Mouse (Mus musculus): ENCODE results near the gene Hsd17b13. TPM values are rescaled to one million over a fixed set of nuclear protein-coding genes. Genes with fewer than 3 reads are reported as not detected.
"Not testable (repeated sequence)": the region's sequence is repeated elsewhere in the genome, so short reads cannot be mapped to it uniquely, and the experiment has no call there.

Gene Hsd17b13
- not detected for polyA plus RNA-seq (2017; shearing (Covaris generic))

- no peak for ATAC-seq
These were observed at the start of gene Hsd17b13 for GRCm38 (mm10) chr5:103977297-103977696. Hsd17b13 (minus strand) TSS chr5:103977410.

DNA sequence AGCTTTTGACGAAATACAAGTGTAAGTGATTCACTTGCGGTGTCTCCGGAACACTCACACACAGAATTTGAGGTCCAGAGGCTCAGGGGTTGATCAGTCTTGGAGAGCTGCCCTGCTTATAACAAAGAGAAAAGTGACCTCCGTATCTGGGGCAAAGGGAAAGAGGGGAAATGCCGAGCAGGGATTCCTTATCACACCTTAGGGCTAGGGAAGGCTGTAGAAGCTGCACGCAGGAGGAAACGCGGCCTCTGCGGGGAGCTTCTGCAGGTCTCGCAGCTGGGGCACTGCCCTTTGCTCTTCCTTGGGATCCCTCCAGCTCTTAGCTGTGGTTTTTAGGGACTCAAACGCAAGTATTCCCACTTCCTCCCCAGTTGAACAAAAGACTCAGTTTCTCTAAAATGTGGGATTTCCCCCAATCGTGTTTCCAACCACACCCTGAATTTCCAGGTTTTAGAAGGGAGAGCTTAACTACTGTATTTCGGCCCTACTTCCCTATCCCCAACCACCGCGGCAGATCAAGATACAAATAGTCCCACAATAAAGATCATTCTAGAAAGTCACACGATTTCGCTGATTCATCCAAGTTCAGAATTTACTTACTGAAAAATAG, 48.1 kb upstream of the Hsd17b13 start:
- no peak for ATAC-seq

DNA sequence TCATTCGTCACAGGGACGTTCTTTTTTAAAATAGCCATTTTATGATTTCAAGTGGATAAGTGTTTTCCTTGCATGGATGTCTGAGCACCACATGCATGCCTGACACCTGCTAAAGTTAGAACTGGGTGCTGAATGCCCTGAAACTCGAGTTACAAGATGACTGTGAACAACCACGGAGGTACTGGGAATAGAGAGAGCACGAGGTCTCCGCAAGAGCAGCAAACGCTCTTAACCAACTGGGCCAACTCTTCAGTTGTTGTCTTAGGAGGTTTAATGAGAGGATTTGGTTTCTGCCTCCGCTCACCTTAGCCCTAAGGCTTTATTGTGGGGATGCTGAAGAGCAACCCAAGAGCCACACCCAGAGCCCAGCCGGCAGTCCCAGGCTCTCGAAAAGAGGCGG, 47.6 kb upstream of the Hsd17b13 start:
- no peak for ATAC-seq

DNA sequence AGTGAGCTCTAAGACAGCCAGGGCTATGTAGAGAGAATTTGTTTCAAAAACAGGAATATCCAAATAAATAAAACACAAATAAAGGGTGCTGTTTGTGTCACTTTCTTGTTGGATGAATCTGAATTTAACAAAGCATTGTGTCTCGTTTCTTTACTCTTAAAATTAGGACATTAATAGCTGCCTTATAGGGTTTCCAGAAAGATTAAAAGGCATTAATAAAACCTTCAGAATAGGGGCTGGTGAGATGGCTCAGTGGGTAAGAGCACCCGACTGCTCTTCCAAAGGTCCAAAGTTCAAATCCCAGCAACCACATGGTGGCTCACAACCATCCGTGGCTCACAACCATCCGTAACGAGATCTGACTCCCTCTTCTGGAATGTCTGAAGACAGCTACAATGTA, 47.0 kb upstream of the Hsd17b13 start:
- ATAC-seq = not testable (repeated sequence)

GRCm38 (mm10) chr5:104023289-104024020, 46.2 kb upstream of the Hsd17b13 start:
- no peak for ATAC-seq

GRCm38 (mm10) chr5:104022558-104022957, 45.3 kb upstream of the Hsd17b13 start:
- ATAC-seq = no peak

- peak; percentile 78 for ATAC-seq
These were observed 44.6 kb upstream of the Hsd17b13 start, which contains the start of gene Hsd17b11 for GRCm38 (mm10) chr5:104021597-104022378. Hsd17b11 (minus strand) TSS chr5:104021919.

DNA sequence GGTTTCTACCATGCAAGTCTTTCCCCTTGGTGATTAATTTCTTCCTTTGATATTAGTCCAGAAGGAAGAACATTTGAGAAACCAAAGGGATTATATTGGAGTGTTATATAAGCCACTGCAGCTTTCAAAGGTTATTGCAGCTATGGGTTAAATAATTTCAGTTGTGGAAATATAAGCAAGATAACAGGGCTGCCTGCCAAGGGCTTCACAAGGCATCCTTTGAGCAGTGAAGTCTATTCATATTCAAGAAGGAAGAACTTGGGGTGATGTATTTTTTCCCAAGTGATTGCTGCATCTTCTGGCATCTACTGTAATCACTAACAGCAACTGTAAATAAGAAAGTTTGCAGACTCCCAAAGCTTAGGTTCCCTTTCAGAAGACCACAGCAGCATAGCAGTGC, 34.2 kb upstream of the Hsd17b13 start:
- no peak for ATAC-seq

- no peak for ATAC-seq
These were observed 33.1 kb upstream of the Hsd17b13 start for GRCm38 (mm10) chr5:104010261-104010660.

- no peak for ATAC-seq
These were observed 32.2 kb upstream of the Hsd17b13 start for GRCm38 (mm10) chr5:104009421-104009820.

GRCm38 (mm10) chr5:104007801-104008200, 30.6 kb upstream of the Hsd17b13 start:
- ATAC-seq = no peak

- no peak for ATAC-seq
These were observed 29.6 kb upstream of the Hsd17b13 start for GRCm38 (mm10) chr5:104006811-104007210.

DNA sequence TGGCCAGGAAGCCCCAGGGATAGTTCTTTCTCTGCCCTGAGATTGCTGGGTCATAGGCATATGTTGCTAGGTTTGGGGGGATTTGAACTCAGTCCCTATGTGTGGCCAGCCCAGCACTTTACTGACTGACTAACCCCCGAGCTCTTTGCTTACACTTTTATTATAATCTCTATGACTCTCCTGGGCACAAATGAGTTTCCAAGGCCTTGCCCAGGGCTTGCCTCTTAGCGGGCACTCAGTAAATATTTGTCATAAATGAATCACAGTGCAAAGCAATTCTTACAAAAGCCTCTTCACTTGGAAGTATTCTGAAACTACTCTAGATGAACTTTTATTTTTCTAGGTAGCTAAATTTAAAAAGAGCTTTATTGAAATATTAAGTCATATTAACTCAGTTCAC, 26.7 kb upstream of the Hsd17b13 start:
- no peak for ATAC-seq

DNA sequence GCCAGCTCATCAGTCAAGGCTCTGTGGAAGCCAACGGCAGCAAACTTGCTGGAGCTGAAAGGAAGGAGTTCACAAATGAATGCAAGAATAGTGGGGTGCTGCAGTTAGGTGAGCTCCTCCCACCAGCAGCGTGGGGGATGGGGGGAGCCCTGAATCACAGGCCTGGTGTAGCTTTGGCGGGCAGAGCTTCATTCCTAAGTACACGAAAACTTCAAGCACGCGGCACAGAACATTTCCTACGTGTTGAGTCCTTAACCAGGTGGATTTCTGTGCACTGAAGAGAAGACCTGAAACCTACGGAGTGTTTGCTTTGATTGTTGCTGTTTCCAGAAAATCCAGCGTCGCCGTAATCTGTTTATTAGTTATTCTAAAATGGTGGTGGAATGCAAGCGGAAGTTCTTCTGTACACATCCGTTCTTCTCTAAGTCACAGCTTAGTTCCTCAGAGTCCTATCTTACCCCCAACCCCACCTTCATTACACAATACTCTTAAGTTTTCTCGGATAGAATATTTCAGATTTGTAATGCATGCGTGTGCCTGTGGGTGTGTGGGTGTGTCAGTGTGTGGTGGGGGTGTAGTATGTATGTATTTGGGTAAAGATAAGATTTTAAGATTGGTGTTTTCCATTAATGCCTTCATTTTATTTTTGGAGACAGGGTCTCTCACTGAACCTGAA, 26.2 kb upstream of the Hsd17b13 start:
- ATAC-seq = no peak

DNA sequence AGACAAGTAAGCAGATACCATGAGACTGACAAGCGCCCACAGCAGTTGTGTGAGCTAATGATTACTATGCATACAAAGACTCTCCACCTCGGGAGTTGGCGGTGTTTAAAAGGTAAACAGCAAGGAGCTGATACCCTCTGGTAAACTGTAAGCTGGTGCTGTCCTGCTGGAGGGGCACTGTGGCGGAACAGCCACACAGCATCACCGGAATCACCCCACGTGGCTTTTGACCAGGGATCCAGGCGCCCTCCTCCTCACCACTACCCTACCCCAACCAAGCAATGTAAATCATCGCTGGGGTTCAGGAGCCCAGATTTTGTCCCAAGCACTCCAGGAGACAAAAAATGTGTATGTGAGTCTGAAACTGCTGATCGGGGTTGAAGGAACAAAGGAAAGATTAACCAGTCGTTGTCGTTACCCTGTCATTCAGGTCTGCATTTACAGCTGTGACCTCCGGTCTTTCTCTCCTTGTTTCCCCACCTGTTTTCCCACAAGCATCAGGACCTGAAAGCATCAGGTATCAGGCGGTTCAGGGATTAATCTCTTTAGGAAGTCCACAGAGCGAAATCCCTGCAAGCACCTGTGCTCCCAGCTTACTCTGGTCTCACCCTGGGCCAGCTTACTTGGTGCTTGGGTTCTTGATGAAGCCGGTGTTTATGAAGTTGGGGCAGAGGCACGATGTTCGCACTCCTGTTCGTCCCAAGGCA, 25.5 kb upstream of the Hsd17b13 start:
- ATAC-seq = no peak

DNA sequence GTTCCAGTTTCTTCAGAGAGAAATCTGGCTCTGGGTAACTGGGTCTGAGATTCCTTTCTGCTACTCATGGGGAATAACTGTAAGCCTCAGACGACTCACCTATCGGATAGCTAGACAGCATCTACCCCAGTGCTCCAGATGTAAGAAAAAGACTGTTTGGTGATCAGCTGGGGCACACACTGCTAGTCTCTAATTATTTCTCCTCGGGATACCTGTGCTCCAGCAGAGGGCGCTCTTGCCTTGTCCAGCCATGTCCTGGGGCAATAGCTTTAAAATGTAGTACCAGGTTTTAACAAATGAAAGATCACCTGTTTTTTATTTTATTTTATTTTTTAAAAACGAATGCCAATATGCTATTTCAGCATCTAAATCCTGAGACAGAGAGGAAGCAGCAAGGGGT, 22.5 kb upstream of the Hsd17b13 start:
- peak; percentile 87 for ATAC-seq

DNA sequence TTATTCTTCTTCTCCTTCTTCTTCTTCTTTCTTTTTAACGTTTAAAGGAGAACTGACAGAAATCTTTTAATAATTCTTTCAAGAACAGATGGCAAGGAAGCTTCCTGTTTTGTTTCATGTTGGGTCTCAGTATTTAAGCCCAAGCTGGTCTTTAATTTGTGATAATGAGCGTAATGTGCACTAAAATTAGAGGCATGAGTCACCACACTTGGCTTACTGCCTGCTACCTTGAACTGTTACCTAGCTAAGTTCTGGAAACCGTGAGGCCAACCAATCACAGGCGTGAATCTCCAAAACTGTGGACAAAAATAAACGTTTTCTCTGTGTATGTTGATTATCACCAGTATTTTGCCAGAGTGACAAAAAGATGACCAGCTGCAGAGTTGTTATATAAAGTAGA, 21.5 kb upstream of the Hsd17b13 start:
- ATAC-seq = no peak

DNA sequence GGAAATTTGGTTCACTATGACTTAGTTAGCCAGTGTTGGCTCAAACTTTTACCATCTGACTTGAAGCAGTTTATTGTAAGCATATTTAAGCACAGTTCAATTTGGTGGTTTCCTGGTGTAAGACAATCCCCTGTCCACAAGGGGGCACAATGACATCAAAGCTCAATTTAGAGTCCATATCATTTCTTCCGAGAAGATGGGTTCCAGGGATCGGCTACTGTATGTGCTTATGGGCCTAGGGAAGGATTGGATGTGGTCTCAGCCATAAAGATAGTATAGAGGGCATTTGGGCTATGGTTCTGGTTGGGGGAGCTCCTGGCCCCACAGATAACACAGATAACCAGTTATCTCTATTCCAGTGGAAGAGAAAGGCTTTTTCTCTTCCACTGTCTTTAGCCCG, 18.0 kb upstream of the Hsd17b13 start:
- ATAC-seq = peak; percentile 62

DNA sequence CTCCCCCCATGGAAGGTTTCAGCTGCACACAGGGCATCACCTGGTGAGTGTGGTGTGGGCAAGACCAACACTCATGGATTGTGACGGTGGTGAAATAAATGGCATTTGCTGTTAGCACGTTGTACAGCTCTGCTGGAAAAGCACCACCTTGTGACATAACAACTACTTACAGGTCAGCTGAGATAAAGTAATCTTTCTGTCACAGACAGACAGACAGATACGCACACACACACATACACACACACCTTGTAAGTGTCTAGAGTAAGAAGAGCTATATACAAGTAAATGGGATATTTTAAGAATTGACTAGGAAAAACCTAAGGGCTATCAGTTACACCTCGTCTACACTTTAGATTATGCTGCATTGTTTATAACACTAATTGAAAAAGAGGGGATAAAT, 17.5 kb upstream of the Hsd17b13 start:
- no peak for ATAC-seq

DNA sequence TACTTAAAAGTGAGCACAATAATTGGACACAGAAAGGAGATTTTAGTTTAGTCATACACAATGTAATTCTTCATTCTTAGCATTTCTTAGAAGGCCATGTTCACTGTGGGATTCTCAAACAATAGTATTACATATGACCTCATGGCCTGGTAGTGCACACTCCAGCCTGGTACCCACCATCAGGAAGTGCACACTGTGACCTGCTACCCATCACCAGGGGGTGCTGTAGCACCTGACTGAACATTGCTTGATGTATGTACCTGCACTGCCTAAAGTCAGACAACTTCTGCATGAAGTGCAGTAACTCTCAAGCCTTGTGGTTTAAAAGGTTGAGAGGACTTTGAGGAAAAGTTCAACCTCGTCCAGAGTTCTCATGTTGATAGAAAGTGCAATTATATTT, 16.4 kb upstream of the Hsd17b13 start:
- ATAC-seq = no peak

DNA sequence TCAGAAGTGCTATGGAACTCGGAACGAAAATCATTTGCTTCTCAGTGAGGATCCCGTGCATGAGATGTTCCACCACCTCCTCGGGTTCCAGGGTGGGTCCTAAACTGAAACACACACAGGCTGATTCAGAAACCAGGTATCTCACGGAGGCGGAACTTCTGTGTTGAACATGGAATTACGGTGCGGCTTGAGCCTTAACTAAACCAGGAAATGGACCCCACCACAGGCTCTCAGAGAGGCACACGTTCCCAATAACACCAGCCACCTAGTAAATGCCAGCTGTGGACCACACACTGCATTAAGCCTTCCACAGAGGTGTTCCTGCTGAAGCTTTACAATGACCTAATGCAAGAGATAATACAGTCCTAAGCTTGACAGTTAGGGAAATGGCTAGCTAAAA, 15.6 kb upstream of the Hsd17b13 start:
- ATAC-seq = no peak

All from CD4-positive, CD25-positive, alpha-beta regulatory T cell, adult 4 months (primary cell).